In the genomic region with DNA sequence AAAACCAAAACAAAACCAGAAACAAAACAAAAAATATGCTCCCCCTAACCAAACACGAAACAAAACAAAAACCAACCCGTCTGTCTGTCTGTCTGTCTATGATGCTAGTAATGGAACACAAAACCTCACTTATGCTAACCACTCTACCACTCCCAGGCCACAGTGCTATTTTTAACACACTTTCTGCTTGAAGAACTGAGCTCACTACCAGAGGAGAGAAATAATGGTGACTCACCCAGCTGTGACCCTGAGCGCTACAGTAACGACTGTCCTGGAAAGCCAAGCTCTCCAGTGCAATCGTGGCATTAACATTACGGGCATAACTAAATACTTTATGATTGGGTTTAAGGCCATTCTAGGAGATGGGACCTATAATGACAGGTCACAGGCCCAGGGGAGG, we compare ENCODE assay signal across 16 mouse cellular contexts. TPM values are rescaled to one million over a fixed set of nuclear protein-coding genes. Genes with fewer than 3 reads are reported as not detected.
DNase-seq lines count a peak whose midpoint lies in the region; ATAC-seq and TF ChIP-seq lines count a peak whose summit lies in the region.
"Had no signal": no experiment of that assay in that cellular context is flagged by ENCODE, and none has a peak within 500 bp of the region (broad histone marks: within the 10 kb centered on the region; RNA-seq: fewer than 3 reads in every experiment).

No protein-coding gene starts in this region.

- peak overlapping the region; percentile 75 for H3K27ac ChIP-seq in embryonic fibroblast, embryonic 13.5 days (ENCODE audit: insufficient read depth, low read length)
- H3K27ac ChIP-seq: embryonic facial prominence, embryonic 13.5 days; stomach, embryonic 15.5 days had no signal

- DNase-seq in 416B (ENCODE audit: low read depth), result peak; percentile 91
- DNase-seq in NIH3T3 (ENCODE audit: low read depth), result peak; percentile 58
- DNase-seq in frontal cortex, postnatal 25 days (ENCODE audit: low spot score in 2 of 2), result no peak
- no peak for DNase-seq in urinary bladder, postnatal 4 days (ENCODE audit: low spot score in 2 of 2)
- DNase-seq in lung, postnatal 36 days, result no peak
- DNase-seq: cerebellum, adult 11-12 months; heart, adult 18-20 months; heart, postnatal 36 days; kidney, adult 18-20 months; kidney, postnatal 36 days; lung, postnatal 14 days had no signal

- ATAC-seq in megakaryocyte progenitor cell, adult 5-6 weeks (replicated peaks; ENCODE audit: poor library complexity), result peak; percentile 40
- ATAC-seq: hindbrain, embryonic 16.5 days had no signal

- H3K4me1 ChIP-seq in embryonic fibroblast, embryonic 13.5 days (ENCODE audit: control insufficient read depth, insufficient read depth, low read length), result 0 out of 2 replicates have a peak, but pooled peaks cover 2% of the 10 kb centered on the region
- H3K4me1 ChIP-seq: embryonic facial prominence, embryonic 13.5 days had no signal

- no peak for TF ChIP-seq POLR2A in embryonic fibroblast, embryonic 13.5 days (IDR thresholded peaks at IDR 0.05; ENCODE audit: low read depth, low read length)

- no peak for TF ChIP-seq CTCF in embryonic fibroblast, embryonic 13.5 days (IDR thresholded peaks at IDR 0.05; ENCODE audit: borderline replicate concordance, insufficient read depth, low read length)

- H3K4me3 ChIP-seq in embryonic fibroblast, embryonic 13.5 days (ENCODE audit: insufficient read depth, low read length), result no peak overlapping the region
- H3K4me3 ChIP-seq: embryonic facial prominence, embryonic 13.5 days; stomach, embryonic 15.5 days had no signal

RNA-seq across cellular contexts. Expression of a gene that starts 5.7 kb away (rescaled TPM):
- polyA plus RNA-seq in embryonic fibroblast, embryonic 13.5 days (2011; ENCODE audit: insufficient read length, low read depth, missing spikeins), result 0.15 TPM in 1 of 2 replicates, not detected in the other
- total RNA-seq in megakaryocyte progenitor cell, adult 5-6 weeks (2015), result 2.4 and 2.6 TPM in 2 replicates
- total RNA-seq in megakaryocyte progenitor cell, adult 5-6 weeks (2017), result 0.08 and 0.47 TPM in 2 replicates

RNA-seq across cellular contexts. Expression of a gene that starts 46.2 kb away (rescaled TPM):
- 170 and 246 TPM in 2 replicates for polyA plus RNA-seq in embryonic fibroblast, embryonic 13.5 days (2011; ENCODE audit: insufficient read length, low read depth, missing spikeins)
- total RNA-seq in megakaryocyte progenitor cell, adult 5-6 weeks (2015), result 41.0 and 50.9 TPM in 2 replicates
- total RNA-seq in megakaryocyte progenitor cell, adult 5-6 weeks (2017), result 31.0 and 38.7 TPM in 2 replicates

Comparison
In these comparisons a context has a peak if more than half of its experiments do, and no peak if none do; other contexts are left out.
1. DNase-seq: peak in 416B (single experiment) and NIH3T3 (single experiment); none in frontal cortex, postnatal 25 days (0 of 2), urinary bladder, postnatal 4 days (0 of 2) and lung, postnatal 36 days (single experiment).